Mouse (Mus musculus) midbrain, postnatal 0 days (tissue): ENCODE measurements around the gene Oas1d. TPM values are rescaled to one million over a fixed set of nuclear protein-coding genes. Genes with fewer than 3 reads are reported as not detected.
"Not testable (repeated sequence)": the region's sequence is repeated elsewhere in the genome, so short reads cannot be mapped to it uniquely, and the experiment has no call there.

ENCODE experiments used
- ATAC-seq: fragments of 200-750 bp; cut with Nextera tagmentation; 2 replicates; pipeline ENCODE4 v1.8.0; 2017; ENCODE audit warnings: moderate number of reproducible peaks, mild to moderate bottlenecking, moderate TSS enrichment, moderate library complexity; ENCODE audit not compliant: low FRiP score
- DNase-seq: peaks from one replicate; pipeline ENCODE4 v3.0.0-alpha.2; 2015; ENCODE audit warnings: low spot score
- H3K27ac ChIP-seq: fragments of 300-500 bp; sonication (generic); 2 replicates; pipeline ENCODE4 v1.5.1; 2014; ENCODE audit warnings: low read depth, mild to moderate bottlenecking, low read length, mixed read lengths
- H3K27me3 ChIP-seq: fragments of 300-500 bp; sonication (generic); 2 replicates; pipeline ENCODE4 v1.6.1; 2014; ENCODE audit warnings: low read length, control low read depth, mixed read lengths; ENCODE audit not compliant: insufficient read depth
- H3K36me3 ChIP-seq: fragments of 300-500 bp; sonication (generic); 2 replicates; pipeline ENCODE4 v1.6.1; 2014; ENCODE audit warnings: low read length, control low read depth, mixed read lengths; ENCODE audit not compliant: insufficient read depth
- H3K4me1 ChIP-seq: fragments of 300-500 bp; sonication (generic); 2 replicates; pipeline ENCODE4 v1.6.1; 2014; ENCODE audit warnings: mild to moderate bottlenecking, control low read depth, antibody characterized with exemption, low read length, mixed read lengths; ENCODE audit not compliant: insufficient read depth
- H3K4me2 ChIP-seq: fragments of 300-500 bp; sonication (generic); 2 replicates; pipeline ENCODE4 v1.6.1; 2014; ENCODE audit warnings: low read depth, mild to moderate bottlenecking, low read length, mixed read lengths; ENCODE audit not compliant: poor library complexity, severe bottlenecking
- H3K4me3 ChIP-seq: fragments of 300-500 bp; sonication (generic); 2 replicates; pipeline ENCODE4 v1.5.1; 2014; ENCODE audit warnings: low read depth, mild to moderate bottlenecking, low read length, moderate library complexity
- H3K9ac ChIP-seq: fragments of 300-500 bp; sonication (generic); replicated peaks from 2 replicates; pipeline ENCODE4 v1.6.1; 2014; ENCODE audit warnings: mild to moderate bottlenecking, low read length, moderate library complexity, mixed read lengths; ENCODE audit not compliant: poor library complexity, severe bottlenecking
- H3K9me3 ChIP-seq: fragments of 300-500 bp; sonication (generic); 2 replicates; pipeline ENCODE4 v1.6.1; 2016; ENCODE audit warnings: low read length, control low read depth
- CTCF ChIP-seq: IDR thresholded peaks from 2 replicates; pipeline ENCODE4 v1.5.1; 2016; ENCODE audit warnings: antibody characterized with exemption, mild to moderate bottlenecking
- WGBS: fragments of 180-500 bp; shearing (Covaris S2); extraction: QIAGEN DNeasy Blood & Tissue Kit; methylation state at CpG from one replicate; pipeline ENCODE4 v1.1.7; 2014; 5-methylcytosine and 5-hydroxymethylcytosine counted together
- polyA plus RNA-seq: library from polyadenylated mRNA; unstranded; fragments of >200 nt; fragmentation: Nextera tagmentation; extraction: Ambion mirVana; gene quantifications from 2 replicates; pipeline ENCODE4 v1.2.1, GENCODE M21; 2015
- total RNA-seq: library from RNA; depleted of rRNA; stranded (reverse); fragments of >200 nt; gene quantifications from 2 replicates; pipeline ENCODE4 v1.2.3, GENCODE M21; 2014; rRNA removed

Oas1d gene
- total RNA-seq (0.22 TPM in 1 of 2 replicates, not detected in the other), polyA plus RNA-seq (0.39 and 0.78 TPM in 2 replicates)

GRCm38 (mm10) chr5:120914204-120914603 lies at the start of gene Oas1d:
Gene Oas1d (plus strand): TSS chr5:120914536.
- not testable (repeated sequence) for H3K4me1 ChIP-seq, H3K36me3 ChIP-seq, H3K4me3 ChIP-seq, H3K27ac ChIP-seq, ATAC-seq, H3K9me3 ChIP-seq, H3K9ac ChIP-seq, H3K27me3 ChIP-seq, H3K4me2 ChIP-seq
- 51% methylated on average over 8 of the region's 8 CpGs for WGBS
- peak; percentile 53 for TF ChIP-seq CTCF
- DNase-seq: peak; percentile 42

GRCm38 (mm10) chr5:120865336-120865860 lies 48.9 kb upstream of the Oas1d start:
- no peaks in the 10 kb centered on the region for H3K36me3 ChIP-seq
- H3K9ac ChIP-seq: no peak overlapping the region
- DNase-seq (no peak), ATAC-seq (no peak)
- no peaks in the 10 kb centered on the region for H3K4me1 ChIP-seq
- H3K4me3 ChIP-seq: no peak overlapping the region
- no peaks in the 10 kb centered on the region for H3K27me3 ChIP-seq
- no peak overlapping the region for H3K4me2 ChIP-seq
- H3K27ac ChIP-seq: no peak overlapping the region
- TF ChIP-seq CTCF: 0 out of 2 replicates have a peak, but pooled peaks have one; percentile 26
- 66% methylated on average over 3 of the region's 3 CpGs for WGBS
- no peaks in the 10 kb centered on the region for H3K9me3 ChIP-seq

GRCm38 (mm10) chr5:120869436-120870015 lies 44.8 kb upstream of the Oas1d start:
- Histone ChIP-seq H3K9ac (no peak overlapping the region), H3K27ac (no peak overlapping the region), H3K9me3 (no peaks in the 10 kb centered on the region), H3K4me1 (no peaks in the 10 kb centered on the region), H3K36me3 (no peaks in the 10 kb centered on the region), H3K4me2 (no peak overlapping the region), H3K4me3 (no peak overlapping the region), H3K27me3 (no peaks in the 10 kb centered on the region)
- DNase-seq (no peak), ATAC-seq (no peak)
- no peak for TF ChIP-seq CTCF
- 74% methylated on average over 7 of the region's 7 CpGs for WGBS

- ATAC-seq: no peak
- no peak for DNase-seq
- WGBS: 65% methylated on average over 3 of the region's 3 CpGs
- Histone ChIP-seq H3K27ac (no peak overlapping the region), H3K4me2 (no peak overlapping the region), H3K9me3 (no peaks in the 10 kb centered on the region), H3K36me3 (no peaks in the 10 kb centered on the region), H3K9ac (no peak overlapping the region), H3K27me3 (no peaks in the 10 kb centered on the region), H3K4me1 (no peaks in the 10 kb centered on the region), H3K4me3 (no peak overlapping the region)
- TF ChIP-seq CTCF: no peak
Measured at GRCm38 (mm10) chr5:120870081-120870480, 44.3 kb upstream of the Oas1d start.

- ATAC-seq (no peak), DNase-seq (peak; percentile 32)
- WGBS: 77% methylated on average over 7 of the region's 7 CpGs
- Histone ChIP-seq H3K27ac (no peak overlapping the region), H3K9ac (no peak overlapping the region), H3K27me3 (no peaks in the 10 kb centered on the region), H3K4me1 (no peaks in the 10 kb centered on the region), H3K9me3 (no peaks in the 10 kb centered on the region), H3K4me2 (no peak overlapping the region), H3K4me3 (no peak overlapping the region), H3K36me3 (no peaks in the 10 kb centered on the region)
- no peak for TF ChIP-seq CTCF
Measured at GRCm38 (mm10) chr5:120870782-120871181, 43.6 kb upstream of the Oas1d start.

GRCm38 (mm10) chr5:120871469-120871868 lies 42.9 kb upstream of the Oas1d start:
- WGBS: 57% methylated on average over 2 of the region's 2 CpGs
- Histone ChIP-seq H3K9ac (no peak overlapping the region), H3K36me3 (no peaks in the 10 kb centered on the region), H3K4me1 (no peaks in the 10 kb centered on the region), H3K27ac (no peak overlapping the region), H3K4me3 (no peak overlapping the region), H3K4me2 (no peak overlapping the region), H3K9me3 (no peaks in the 10 kb centered on the region), H3K27me3 (no peaks in the 10 kb centered on the region)
- no peak for DNase-seq
- ATAC-seq: no peak
- TF ChIP-seq CTCF: no peak

GRCm38 (mm10) chr5:120876839-120877238 lies 37.5 kb upstream of the Oas1d start:
- not testable (repeated sequence) for H3K9ac ChIP-seq, H3K4me3 ChIP-seq, H3K27me3 ChIP-seq, H3K9me3 ChIP-seq, DNase-seq, ATAC-seq, H3K4me1 ChIP-seq, H3K27ac ChIP-seq, H3K36me3 ChIP-seq, H3K4me2 ChIP-seq
- 74% methylated on average over 2 of the region's 3 CpGs for WGBS

- H3K27me3 ChIP-seq, H3K27ac ChIP-seq, H3K36me3 ChIP-seq, H3K9me3 ChIP-seq, DNase-seq, H3K9ac ChIP-seq, H3K4me2 ChIP-seq, H3K4me1 ChIP-seq, ATAC-seq, H3K4me3 ChIP-seq: not testable (repeated sequence)
- 81% methylated on average over 2 of the region's 2 CpGs for WGBS
Measured at GRCm38 (mm10) chr5:120877407-120877806, 36.9 kb upstream of the Oas1d start.

- not testable (repeated sequence) for H3K36me3 ChIP-seq, ATAC-seq, H3K27me3 ChIP-seq, H3K4me3 ChIP-seq, H3K9me3 ChIP-seq, H3K4me2 ChIP-seq, DNase-seq, H3K27ac ChIP-seq, H3K9ac ChIP-seq, H3K4me1 ChIP-seq
- 55% methylated on average over 2 of the region's 2 CpGs for WGBS
Measured at GRCm38 (mm10) chr5:120878803-120879202, 35.5 kb upstream of the Oas1d start.
